Mouse (Mus musculus): ENCODE measurements at regions not wholly inside any gene's neighbourhood (a gene's known extent, or its start where the extent isn't known, plus 50 kb on each side); places are given as distances from the start of the nearest gene placed in this dataset.
"Not testable (repeated sequence)": the region's sequence is repeated elsewhere in the genome, so short reads cannot be mapped to it uniquely, and the experiment has no call there.

DNA sequence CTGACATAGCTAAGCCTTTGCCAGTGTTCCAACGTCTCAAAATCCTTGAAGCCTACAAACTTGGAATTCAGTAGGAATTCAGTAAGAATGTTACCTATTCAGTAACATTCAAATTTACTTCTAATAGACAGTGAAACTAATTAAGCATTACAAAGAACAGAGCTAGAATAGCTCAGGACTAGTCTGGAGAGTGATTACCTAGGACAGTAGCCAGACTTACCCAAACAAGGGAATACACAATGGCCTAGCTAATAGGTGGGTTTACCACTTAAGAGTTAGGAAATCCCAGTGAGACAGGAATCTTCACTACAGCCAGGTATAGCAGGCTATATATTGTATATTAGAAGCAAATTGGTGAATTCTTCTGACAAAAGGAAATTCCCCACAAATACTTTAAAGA, 182.4 kb downstream of the Rab10 start:
- not testable (repeated sequence) for TF ChIP-seq POLR2A (IDR thresholded peaks at IDR 0.05; ENCODE audit: insufficient read depth, low read depth, low read length); CTCF (IDR thresholded peaks at IDR 0.05); EP300 (IDR thresholded peaks at IDR 0.05; ENCODE audit: insufficient read depth, low read depth, low read length)
